ENCODE assay signal across 20 mouse cellular contexts in genomic region chr12:31986463-31986862, GRCm38 (mm10). TPM values are rescaled to one million over a fixed set of nuclear protein-coding genes. Genes with fewer than 3 reads are reported as not detected.
DNase-seq lines count a peak whose midpoint lies in the region; ATAC-seq and TF ChIP-seq lines count a peak whose summit lies in the region.
"Had no signal": no experiment of that assay in that cellular context is flagged by ENCODE, and none has a peak within 500 bp of the region (broad histone marks: within the 10 kb centered on the region; RNA-seq: fewer than 3 reads in every experiment).

No protein-coding gene starts in this region.

- no peak for ATAC-seq in liver, embryonic 11.5 days (replicated peaks; ENCODE audit: low FRiP score)
- no peak for ATAC-seq in midbrain, embryonic 15.5 days (replicated peaks)
- ATAC-seq: forebrain, embryonic 13.5 days; forebrain, embryonic 15.5 days; forebrain, postnatal 0 days had no signal

- TF ChIP-seq EP300 in MEL (IDR thresholded peaks at IDR 0.05; ENCODE audit: low read depth in 1 of 2, low read length in 2 of 2), result peak; percentile 59 to 63; a peak in 3 of 4 replicates

- 74% methylated on average over 2 of the region's 2 CpGs for WGBS in liver, embryonic 11.5 days
- WGBS in midbrain, embryonic 15.5 days, result 92% methylated on average over 2 of the region's 2 CpGs

- no peak for TF ChIP-seq POLR2A in MEL (IDR thresholded peaks at IDR 0.05; ENCODE audit: control insufficient read depth in 1 of 2, insufficient read depth in 1 of 2, low read depth in 1 of 2, low read length in 2 of 2, poor library complexity in 1 of 2)

- H3K36me3 ChIP-seq in liver, embryonic 11.5 days (ENCODE audit: control insufficient read depth, insufficient read depth, low read length), result no peaks in the 10 kb centered on the region; the same call in 1 of the 2 replicates
- H3K36me3 ChIP-seq in MEL (ENCODE audit: control insufficient read depth in 1 of 2, insufficient read depth in 2 of 2, low read length in 2 of 2), result peaks cover 0 to 13% of the 10 kb centered on the region in 2 experiments
- H3K36me3 ChIP-seq in midbrain, embryonic 15.5 days (replicated peaks), result no peaks in the 10 kb centered on the region
- H3K36me3 ChIP-seq: embryonic facial prominence, embryonic 12.5 days; forebrain, embryonic 15.5 days had no signal

- H3K27ac ChIP-seq in liver, embryonic 11.5 days (ENCODE audit: low read depth, low read length), result no peak overlapping the region
- H3K27ac ChIP-seq in MEL (ENCODE audit: control insufficient read depth, low read depth, low read length), result no peak overlapping the region
- H3K27ac ChIP-seq in midbrain, embryonic 15.5 days, result no peak overlapping the region
- H3K27ac ChIP-seq: embryonic facial prominence, embryonic 10.5 days; embryonic facial prominence, embryonic 12.5 days; forebrain, embryonic 13.5 days; forebrain, embryonic 15.5 days had no signal

- no peak overlapping the region for H3K9ac ChIP-seq in liver, embryonic 11.5 days (ENCODE audit: low read depth, low read length)
- no peak overlapping the region for H3K9ac ChIP-seq in MEL (ENCODE audit: control insufficient read depth, low read depth, low read length, poor library complexity, severe bottlenecking)
- no peak overlapping the region for H3K9ac ChIP-seq in midbrain, embryonic 15.5 days
- H3K9ac ChIP-seq: embryonic facial prominence, embryonic 12.5 days; forebrain, embryonic 13.5 days; forebrain, embryonic 15.5 days; forebrain, postnatal 0 days had no signal

- no peak for TF ChIP-seq RAD21 in MEL (IDR thresholded peaks at IDR 0.05; ENCODE audit: low read depth, low read length)

- no peaks in the 10 kb centered on the region for H3K79me2 ChIP-seq in MEL (ENCODE audit: control insufficient read depth, insufficient read depth, low read length, poor library complexity)

- H3K9me3 ChIP-seq in liver, embryonic 11.5 days (ENCODE audit: control insufficient read depth, low read length), result no peaks in the 10 kb centered on the region
- no peaks in the 10 kb centered on the region for H3K9me3 ChIP-seq in MEL (replicated peaks; ENCODE audit: insufficient read depth, low read length)
- H3K9me3 ChIP-seq in midbrain, embryonic 15.5 days, result no peaks in the 10 kb centered on the region
- H3K9me3 ChIP-seq: embryonic facial prominence, embryonic 10.5 days; embryonic facial prominence, embryonic 12.5 days; forebrain, embryonic 13.5 days; forebrain, embryonic 15.5 days had no signal

- H3K27me3 ChIP-seq in liver, embryonic 11.5 days (replicated peaks; ENCODE audit: control insufficient read depth, insufficient read depth, low read length), result no peaks in the 10 kb centered on the region
- no peaks in the 10 kb centered on the region for H3K27me3 ChIP-seq in MEL (ENCODE audit: control insufficient read depth in 1 of 2, insufficient read depth in 2 of 2, low read length in 2 of 2)
- no peaks in the 10 kb centered on the region for H3K27me3 ChIP-seq in midbrain, embryonic 15.5 days (replicated peaks)
- H3K27me3 ChIP-seq: embryonic facial prominence, embryonic 12.5 days; forebrain, embryonic 13.5 days; forebrain, embryonic 15.5 days had no signal

- DNase-seq in liver, embryonic 11.5 days (ENCODE audit: low spot score), result peak; percentile 20
- no peak for DNase-seq in liver
- DNase-seq in MEL (ENCODE audit: low read depth, low spot score), result peak; percentile 59
- DNase-seq in MEL-GATA-1-ER (ENCODE audit: extremely low read depth, low read depth), result peak; percentile 61
- no peak for DNase-seq in kidney, postnatal 4 days
- DNase-seq: adrenal gland, adult 2 months; adrenal gland, postnatal 10 days; adrenal gland, postnatal 25 days; cerebellum, adult 11 months; cerebellum, adult 18-20 months; cerebellum, adult 8-10 months; cerebellum, adult 9-11 months; cerebellum, postnatal 14 days; cerebellum, postnatal 36 days; forebrain, postnatal 0 days had no signal

- no peak overlapping the region for H3K4me3 ChIP-seq in liver, embryonic 11.5 days (ENCODE audit: low read depth, low read length)
- H3K4me3 ChIP-seq in MEL (ENCODE audit: control insufficient read depth in 1 of 2, insufficient read depth in 1 of 2, low read depth in 2 of 2, low read length in 2 of 2), result no peak overlapping the region
- H3K4me3 ChIP-seq in midbrain, embryonic 15.5 days, result no peak overlapping the region
- H3K4me3 ChIP-seq: embryonic facial prominence, embryonic 10.5 days; embryonic facial prominence, embryonic 12.5 days; forebrain, embryonic 13.5 days; forebrain, embryonic 15.5 days had no signal

- TF ChIP-seq CTCF in MEL (IDR thresholded peaks at IDR 0.05 in 2 of 3, conservative IDR thresholded peaks at IDR 0.05 in 1 of 3; ENCODE audit: control insufficient read depth in 1 of 3, insufficient read depth in 1 of 3, low read depth in 2 of 3, low read length in 3 of 3, poor library complexity in 1 of 3, severe bottlenecking in 1 of 3), result no peak

- peaks cover 7% of the 10 kb centered on the region for H3K4me1 ChIP-seq in liver, embryonic 11.5 days (replicated peaks; ENCODE audit: control insufficient read depth, insufficient read depth, low read length)
- peaks cover 9 to 12% of the 10 kb centered on the region in 2 experiments for H3K4me1 ChIP-seq in MEL (ENCODE audit: control insufficient read depth in 1 of 2, insufficient read depth in 2 of 2, low read length in 2 of 2)
- peaks cover 14% of the 10 kb centered on the region for H3K4me1 ChIP-seq in midbrain, embryonic 15.5 days

- H3K4me2 ChIP-seq in liver, embryonic 11.5 days, result no peak overlapping the region
- no peak overlapping the region for H3K4me2 ChIP-seq in midbrain, embryonic 15.5 days
- H3K4me2 ChIP-seq: embryonic facial prominence, embryonic 12.5 days; forebrain, embryonic 13.5 days; forebrain, embryonic 15.5 days had no signal

TF ChIP-seq in MEL, 35 proteins besides CTCF, POLR2A, EP300 and RAD21:
- TF ChIP-seq MXI1 (IDR thresholded peaks at IDR 0.05; ENCODE audit: low read depth, low read length), result peak; percentile 23; the same call in 1 of the 2 replicates
- no peak for TF ChIP-seq NELFE (IDR thresholded peaks at IDR 0.05; ENCODE audit: low read depth, low read length)
- TF ChIP-seq MAFK (IDR thresholded peaks at IDR 0.05; ENCODE audit: borderline replicate concordance, low read depth, low read length), result no peak
- peak; percentile 9; the same call in 1 of the 2 replicates for TF ChIP-seq GATA1 (IDR thresholded peaks at IDR 0.05; ENCODE audit: low read depth, low read length)
- TF ChIP-seq GABPA (IDR thresholded peaks at IDR 0.05; ENCODE audit: low read depth, low read length), result no peak
- TF ChIP-seq ZNF384 (IDR thresholded peaks at IDR 0.05; ENCODE audit: low read depth, low read length), result peak; percentile 31; the same call in 1 of the 2 replicates
- TF ChIP-seq ETS1 (IDR thresholded peaks at IDR 0.05; ENCODE audit: low read depth, low read length), result peak; percentile 66
- no peak for TF ChIP-seq POLR2AphosphoS2 (IDR thresholded peaks at IDR 0.05; ENCODE audit: low read length)
- no peak for TF ChIP-seq BHLHE40 (IDR thresholded peaks at IDR 0.05; ENCODE audit: borderline replicate concordance, low read depth, low read length)
- no peak for TF ChIP-seq NRF1 (IDR thresholded peaks at IDR 0.05; ENCODE audit: insufficient read depth, low read depth, low read length, poor library complexity, severe bottlenecking)
- no peak for TF ChIP-seq MAZ (IDR thresholded peaks at IDR 0.05; ENCODE audit: low read depth, low read length)
- TF ChIP-seq TBP (IDR thresholded peaks at IDR 0.05; ENCODE audit: low read depth, low read length), result no peak
- 0 out of 2 replicates have a peak, but pooled peaks have one; percentile 9 for TF ChIP-seq RCOR1 (IDR thresholded peaks at IDR 0.05; ENCODE audit: low read depth, low read length)
- TF ChIP-seq CHD2 (IDR thresholded peaks at IDR 0.05; ENCODE audit: low read length), result no peak
- no peak for TF ChIP-seq HCFC1 (IDR thresholded peaks at IDR 0.05; ENCODE audit: low read depth, low read length)
- TF ChIP-seq USF1 (IDR thresholded peaks at IDR 0.05; ENCODE audit: low read depth, low read length), result no peak
- no peak for TF ChIP-seq MYB (IDR thresholded peaks at IDR 0.05; ENCODE audit: low read depth, low read length)
- no peak for TF ChIP-seq E2F4 (IDR thresholded peaks at IDR 0.05; ENCODE audit: borderline replicate concordance, low read depth, low read length)
- TF ChIP-seq JUND (IDR thresholded peaks at IDR 0.05; ENCODE audit: low read depth, low read length), result no peak
- TF ChIP-seq ZMIZ1 (IDR thresholded peaks at IDR 0.05; ENCODE audit: low read depth, low read length), result no peak
- no peak for TF ChIP-seq MYC (IDR thresholded peaks at IDR 0.05; ENCODE audit: low read depth, low read length)
- TF ChIP-seq ELF1 (IDR thresholded peaks at IDR 0.05; ENCODE audit: low read depth, low read length), result no peak
- TF ChIP-seq MAX (IDR thresholded peaks at IDR 0.05; ENCODE audit: low read length), result 0 out of 2 replicates have a peak, but pooled peaks have one; percentile 19
- TF ChIP-seq USF2 (IDR thresholded peaks at IDR 0.05; ENCODE audit: borderline replicate concordance in 1 of 2, insufficient read depth in 1 of 2, low read depth in 1 of 2, low read length in 2 of 2), result no peak
- TF ChIP-seq SMC3 (IDR thresholded peaks at IDR 0.05; ENCODE audit: low read depth, low read length), result no peak
- TF ChIP-seq SIN3A (IDR thresholded peaks at IDR 0.05; ENCODE audit: low read length), result peak; percentile 49; the same call in 1 of the 2 replicates
- TF ChIP-seq KAT2A (conservative IDR thresholded peaks at IDR 0.05; ENCODE audit: low read depth, low read length), result no peak
- no peak for TF ChIP-seq POLR2AphosphoS5 (IDR thresholded peaks at IDR 0.05; ENCODE audit: borderline replicate concordance, low read depth, low read length)
- TF ChIP-seq ZC3H11A (IDR thresholded peaks at IDR 0.05; ENCODE audit: low read depth, low read length), result no peak
- TF ChIP-seq CHD1 (IDR thresholded peaks at IDR 0.05; ENCODE audit: low read depth, low read length), result no peak

RNA-seq across cellular contexts. Expression of gene Hbp1, which starts 36.1 kb away (rescaled TPM):
- polyA plus RNA-seq in liver, embryonic 11.5 days (2014; fragmentation: Nextera tagmentation; extraction: Ambion mirVana), result 51.3 and 57.5 TPM in 2 replicates
- total RNA-seq in MEL (2012; rRNA removed), result 4.3 and 7.2 TPM in 2 replicates
- 1 to 10 TPM in 1 of 2 experiments, not detected in 1; 8.8 TPM for polyA plus RNA-seq in MEL (2012; ENCODE audit: insufficient read depth in 1 of 2, insufficient read length in 2 of 2, low read depth in 1 of 2, low replicate concordance in 2 of 2, missing spikeins in 1 of 2)
- polyA plus RNA-seq in midbrain, embryonic 15.5 days (2015; fragmentation: Nextera tagmentation; extraction: Ambion mirVana), result 48.3 and 49.2 TPM in 2 replicates

Comparison
In these comparisons a context has a peak if more than half of its experiments do, and no peak if none do; other contexts are left out.
1. DNase-seq: peak in liver, embryonic 11.5 days (single experiment), MEL (single experiment) and MEL-GATA-1-ER (single experiment); none in liver (single experiment) and kidney, postnatal 4 days (0 of 2).